Mouse (Mus musculus) left cerebral cortex, adult 11 months (tissue): ENCODE measurements at regions not wholly inside any gene's neighbourhood (a gene's known extent, or its start where the extent isn't known, plus 50 kb on each side); places are given as distances from the start of the nearest gene placed in this dataset.

Experiments used
- DNase-seq: peaks from one replicate; pipeline ENCODE4 v3.0.0; 2022; ENCODE audit warnings: low spot score

DNA sequence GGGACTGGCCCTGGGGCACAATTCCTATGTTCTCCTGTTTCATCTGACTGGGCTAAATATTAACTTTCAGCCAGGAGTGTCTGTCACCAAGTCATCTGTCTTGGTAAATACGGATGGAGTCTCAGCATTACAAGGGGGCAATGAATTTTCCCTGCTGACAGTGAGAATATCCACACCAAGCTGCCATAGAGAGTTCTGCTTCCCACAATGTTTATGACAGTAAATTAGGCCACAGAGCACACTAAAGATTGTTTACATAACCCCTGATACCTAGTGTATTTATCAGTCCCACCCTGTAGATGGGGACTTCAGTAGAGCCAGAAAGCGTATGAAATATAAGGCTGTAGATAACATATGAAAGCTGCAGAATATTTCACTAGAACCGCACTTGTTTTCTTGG is 150.6 kb upstream of the Osr1 start:
- DNase-seq, result no peak

DNA sequence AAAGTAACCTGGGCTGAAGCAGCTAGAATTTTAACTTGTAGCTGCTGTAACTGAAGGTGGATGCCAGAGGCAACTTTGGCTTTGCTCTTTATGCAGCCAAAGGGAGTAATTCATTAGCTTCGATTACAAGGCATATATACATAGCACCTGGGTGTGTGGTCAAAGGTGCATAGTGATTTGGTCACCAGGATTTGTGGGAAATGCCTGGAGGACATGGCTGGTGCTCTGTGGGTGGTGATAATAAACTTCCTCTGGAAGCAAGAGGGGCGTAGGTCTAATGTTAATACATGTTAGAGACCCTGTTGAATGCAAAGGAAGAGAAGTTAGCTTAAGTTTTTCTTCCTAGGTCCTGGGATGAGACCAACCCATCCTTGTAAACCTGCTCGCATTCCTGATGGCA is 139.3 kb upstream of the Osr1 start:
- DNase-seq, result no peak

DNA sequence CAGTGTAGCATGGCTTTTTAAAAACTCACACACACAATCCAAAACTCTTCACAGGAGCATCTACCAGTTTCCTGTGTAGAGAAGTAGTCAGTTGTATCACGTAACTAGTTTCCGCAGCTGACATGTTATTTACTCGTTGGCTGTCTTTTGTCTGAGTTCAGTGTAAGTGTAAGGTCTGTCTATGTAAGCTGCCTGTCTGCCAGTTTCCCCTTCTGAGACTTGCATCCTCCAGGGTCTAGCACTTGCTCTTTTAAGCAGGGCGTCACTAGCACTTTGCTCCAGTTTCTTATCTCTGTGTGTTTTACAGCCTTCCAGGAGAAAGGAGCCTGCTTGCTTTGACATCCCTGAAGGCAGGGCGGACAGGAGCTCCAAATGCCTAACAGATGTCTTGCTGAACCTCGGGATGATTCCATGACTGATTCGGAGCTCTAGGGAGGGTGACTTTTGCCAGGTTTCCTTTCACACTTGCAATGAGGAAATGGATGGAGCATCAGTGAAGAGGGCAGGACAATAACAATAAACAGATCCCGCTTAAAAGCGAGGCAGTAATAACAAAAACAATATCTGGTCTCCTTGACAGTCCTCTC is 131.2 kb upstream of the Osr1 start:
- DNase-seq, result no peak

DNA sequence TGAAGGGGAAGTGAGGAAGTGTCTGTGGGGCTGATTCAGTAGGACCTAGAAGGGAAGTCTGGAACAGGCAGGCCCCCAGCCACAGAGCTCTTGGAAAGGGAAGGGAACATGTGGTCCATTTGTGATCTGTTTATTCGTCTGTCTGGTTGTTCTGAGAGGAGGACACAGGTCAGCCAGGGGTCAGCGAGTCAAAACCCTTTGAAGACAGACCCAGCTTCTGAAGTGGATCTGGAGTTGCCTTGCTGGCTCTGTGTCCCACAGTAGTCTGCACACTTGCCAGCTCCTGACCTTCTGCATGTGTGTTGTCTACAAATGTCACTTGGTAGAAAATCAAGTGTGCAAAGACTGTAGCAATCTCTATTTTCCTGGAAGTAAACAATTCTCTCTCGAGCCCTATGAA is 119.3 kb upstream of the Osr1 start:
- no peak for DNase-seq

DNA sequence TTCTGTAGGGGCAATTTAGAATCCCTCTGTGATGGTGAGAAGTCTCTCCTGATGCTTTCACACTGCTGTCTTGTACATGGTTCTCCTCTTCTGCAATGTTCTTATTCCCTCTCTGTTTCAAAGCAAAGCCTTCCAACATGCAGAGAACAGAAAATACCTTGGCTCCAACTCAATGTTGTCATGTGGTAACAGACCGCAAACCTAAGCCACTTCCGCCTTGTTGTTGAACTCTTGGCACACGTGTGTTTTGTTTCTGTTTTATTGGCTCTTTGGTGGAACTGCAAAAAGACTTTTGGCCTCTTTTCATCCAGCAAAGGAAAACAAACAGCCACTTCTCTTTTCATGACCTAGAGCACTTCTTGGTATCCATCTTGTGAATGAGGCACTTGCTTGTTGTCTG is 109.7 kb upstream of the Osr1 start:
- no peak for DNase-seq

DNA sequence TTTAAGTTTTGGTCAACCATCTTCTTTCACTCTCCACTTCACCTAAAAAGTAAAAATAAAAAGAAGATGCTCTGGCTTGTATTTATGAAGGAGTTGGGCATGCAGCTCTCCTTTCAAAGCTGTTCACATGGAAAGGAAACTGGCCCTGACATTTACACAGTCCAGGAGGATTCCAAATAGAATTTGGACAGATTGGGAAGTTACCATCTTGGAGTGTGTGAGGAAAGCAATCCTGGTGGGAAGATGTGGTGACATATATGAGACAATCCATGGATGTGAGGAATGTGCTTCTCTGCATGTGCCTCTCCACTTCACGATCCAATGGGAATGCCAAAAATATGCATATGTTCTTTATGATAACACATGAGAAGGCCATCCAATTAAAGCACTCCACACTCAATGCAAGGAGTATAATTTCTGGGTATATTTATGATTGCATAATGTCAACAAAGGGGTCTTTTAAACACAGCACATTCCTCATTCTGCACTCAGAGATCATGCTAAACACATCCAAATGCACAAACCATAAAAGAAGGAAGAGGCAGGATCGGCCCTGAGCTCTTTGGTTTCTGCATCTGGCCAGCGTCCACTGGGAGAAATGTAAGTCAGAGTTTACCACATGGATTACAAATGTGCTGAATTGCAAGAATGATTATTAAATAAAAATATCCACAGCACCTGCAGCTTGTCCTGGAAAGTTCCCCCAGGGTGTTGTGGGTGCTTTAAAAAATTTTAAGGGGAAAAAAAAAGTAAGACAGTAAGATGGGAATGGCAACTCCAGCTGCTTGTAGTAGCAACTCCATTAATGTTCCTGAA is 100.1 kb upstream of the Osr1 start:
- DNase-seq, result no peak

DNA sequence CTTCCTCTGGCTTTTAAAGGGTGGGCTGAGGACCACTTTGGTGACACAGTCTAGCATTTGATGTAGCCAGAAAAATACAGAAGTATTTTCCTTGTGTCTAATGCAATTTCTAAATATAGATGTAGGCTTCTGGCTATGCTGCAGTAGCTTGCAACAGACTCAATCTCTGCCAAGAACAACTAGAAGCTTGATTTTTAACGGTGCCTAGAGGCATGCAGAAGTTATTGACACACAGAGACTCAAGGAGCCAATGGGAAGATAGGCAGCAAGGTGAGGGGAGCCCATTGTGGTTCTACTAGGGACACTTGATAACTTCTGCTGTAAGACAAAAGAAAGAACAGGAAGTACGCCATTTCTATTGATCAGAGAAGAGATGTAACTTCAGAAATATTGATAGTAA is 94.1 kb upstream of the Osr1 start:
- DNase-seq, result no peak

DNA sequence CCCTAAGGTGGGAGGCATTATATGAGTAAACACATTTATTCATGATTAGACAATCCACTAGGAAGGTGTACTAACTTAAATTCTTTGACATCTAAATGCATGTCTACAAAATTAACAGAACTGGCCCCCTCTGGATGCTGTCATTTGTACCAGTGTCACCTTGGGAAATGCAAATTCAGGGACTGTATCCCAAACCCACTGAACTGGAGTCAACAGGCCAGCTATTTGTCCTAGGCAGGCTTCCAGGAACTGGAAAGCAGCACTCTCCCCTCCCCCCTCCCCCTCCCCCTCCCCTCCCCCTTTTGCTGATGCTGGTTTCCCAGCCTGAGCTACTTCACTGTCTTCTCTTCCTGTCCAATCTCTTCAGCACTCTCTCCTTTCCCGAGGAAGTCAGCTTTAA is 91.7 kb upstream of the Osr1 start:
- no peak for DNase-seq

DNA sequence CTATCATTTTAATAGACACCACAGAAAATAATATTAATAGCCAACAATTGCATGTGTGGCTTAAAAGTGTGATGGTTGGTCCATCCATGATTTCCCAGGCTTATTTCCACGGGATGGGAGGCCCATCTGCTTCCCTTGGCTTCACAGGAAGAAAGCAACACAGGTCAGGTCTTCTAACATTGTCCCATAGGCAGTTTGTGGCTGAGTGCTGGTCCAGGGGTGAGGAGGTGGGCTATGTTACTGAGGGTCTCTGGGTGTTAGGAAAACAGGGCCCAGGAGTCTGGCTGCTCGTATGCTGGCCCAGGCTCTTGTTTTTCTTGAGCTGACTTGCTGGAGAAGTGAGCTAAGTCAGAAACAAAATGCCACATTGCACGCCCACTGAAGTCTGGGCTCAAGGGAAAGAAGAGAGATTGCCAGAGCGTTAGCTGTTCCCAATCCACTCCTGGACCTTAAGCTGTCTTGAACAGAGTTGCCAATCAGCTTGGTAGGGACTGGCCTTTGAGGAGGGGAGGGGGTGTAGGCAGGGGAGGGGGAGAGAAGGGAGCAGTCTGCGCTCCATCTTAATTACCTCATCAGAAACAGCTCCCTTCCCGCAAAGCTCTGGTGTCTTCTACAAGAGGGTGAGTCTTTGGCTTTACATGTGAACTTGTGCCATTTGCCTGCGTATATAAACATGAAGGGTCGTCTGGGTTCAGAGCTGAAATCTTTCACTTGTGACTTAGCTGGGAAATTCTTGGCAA is 82.1 kb upstream of the Osr1 start:
- no peak for DNase-seq

DNA sequence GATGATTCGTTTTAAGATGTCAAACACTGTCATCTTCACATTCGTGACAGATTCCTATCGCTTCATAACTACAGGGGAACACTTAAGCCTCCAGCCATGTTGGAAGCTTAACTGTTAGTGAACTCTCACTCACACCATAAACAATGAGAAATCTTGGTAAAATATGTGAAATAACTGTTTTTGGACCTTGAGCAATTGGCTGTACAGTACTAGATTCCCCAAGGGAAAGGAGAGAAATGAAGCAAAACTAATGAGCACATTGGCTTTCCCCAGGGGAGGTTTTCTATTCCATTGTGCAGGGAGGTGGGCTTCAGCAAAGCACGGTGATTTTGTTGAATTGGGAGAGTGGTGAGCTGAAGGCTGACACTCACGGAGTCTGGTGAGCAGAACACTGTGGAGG is 56.0 kb upstream of the Osr1 start:
- DNase-seq, result no peak

DNA sequence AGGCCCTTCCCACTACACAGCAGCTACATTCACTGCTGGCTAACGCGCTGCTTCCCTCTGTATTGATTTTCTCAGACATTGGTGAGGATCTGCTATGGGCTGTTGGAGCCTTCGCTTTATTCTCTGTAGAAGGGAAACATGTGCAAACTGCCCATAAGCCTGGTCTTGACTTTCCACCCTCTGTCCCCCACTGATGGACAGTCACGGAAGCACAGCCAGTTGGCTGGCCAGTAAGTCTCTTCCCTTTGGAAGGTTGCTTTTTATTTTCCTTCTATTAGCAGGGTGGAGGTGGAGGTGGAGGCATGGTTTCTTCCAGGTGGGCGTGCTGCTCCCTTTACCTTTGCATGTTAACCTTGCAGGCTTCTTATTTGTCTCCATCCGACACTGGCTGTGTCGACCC is 51.1 kb upstream of the Osr1 start:
- no peak for DNase-seq

DNA sequence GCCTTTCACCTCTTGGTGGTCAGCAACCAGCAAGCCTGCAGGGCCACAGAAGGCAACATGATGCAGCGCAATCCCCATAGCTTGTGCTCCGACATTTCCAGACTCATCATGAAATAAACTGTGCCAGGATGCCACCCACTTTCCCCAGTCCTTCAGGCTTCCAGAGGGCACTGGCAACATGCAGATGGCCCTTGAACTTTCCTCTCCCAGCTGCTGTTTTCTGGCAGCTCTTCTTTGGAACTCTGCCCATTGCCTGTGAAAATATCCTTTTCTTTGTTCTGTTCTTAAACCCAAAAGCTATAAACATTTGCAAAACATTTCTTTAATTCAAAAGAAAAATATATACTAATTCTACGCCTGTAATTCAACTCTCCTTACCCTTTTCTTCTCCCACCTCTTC is 50.6 kb upstream of the Osr1 start:
- no peak for DNase-seq
